8 mouse cellular contexts compared by ENCODE assay signal in genomic region chr16:4594814-4595526, GRCm38 (mm10). TPM values are rescaled to one million over a fixed set of nuclear protein-coding genes. Genes with fewer than 3 reads are reported as not detected.
A peak's percentile ranks its signal among the peaks of the same experiment; 100 is the strongest.
DNase-seq lines count a peak whose midpoint lies in the region; ATAC-seq and TF ChIP-seq lines count a peak whose summit lies in the region.

No protein-coding gene starts in this region.

- peak overlapping the region; percentile 91 for H3K4me2 ChIP-seq in kidney, embryonic 16.5 days (replicated peaks; ENCODE audit: low read depth, low read length)
- H3K4me2 ChIP-seq in embryonic facial prominence, embryonic 13.5 days: peak overlapping the region; percentile 99
- H3K4me2 ChIP-seq in midbrain, embryonic 13.5 days (replicated peaks): peak overlapping the region; percentile 94

- WGBS in kidney, embryonic 16.5 days: under 1% methylated on average over 31 of the region's 52 CpGs
- under 1% methylated on average over 39 of the region's 52 CpGs for WGBS in embryonic facial prominence, embryonic 13.5 days
- under 1% methylated on average over 51 of the region's 52 CpGs for WGBS in midbrain, embryonic 13.5 days

- no peaks in the 10 kb centered on the region for H3K79me2 ChIP-seq in MEL (ENCODE audit: control insufficient read depth, insufficient read depth, low read length, poor library complexity)

- DNase-seq in kidney, adult 8-10 months: no peak
- DNase-seq in MEL (ENCODE audit: low read depth, low spot score): no peak
- peak; percentile 61 for DNase-seq in induced T-regulatory cell, adult 2 months (ENCODE audit: low read depth)
- no peak for DNase-seq in adipocyte (ENCODE audit: low spot score)
- DNase-seq in frontal cortex, postnatal 25 days (ENCODE audit: low spot score in 2 of 2): no peak

- ATAC-seq in kidney, embryonic 16.5 days (ENCODE audit: low FRiP score, low TSS enrichment): peak; percentile 11; the same call in 1 of the 2 replicates
- peak; percentile 12; the same call in 1 of the 2 replicates for ATAC-seq in embryonic facial prominence, embryonic 13.5 days (ENCODE audit: insufficient number of reproducible peaks, insufficient read depth, low FRiP score, low TSS enrichment, low read depth)
- peak; percentile 53 for ATAC-seq in midbrain, embryonic 13.5 days

- TF ChIP-seq EP300 in MEL (IDR thresholded peaks at IDR 0.05; ENCODE audit: low read depth in 1 of 2, low read length in 2 of 2): no peak

- H3K27ac ChIP-seq in kidney, embryonic 16.5 days (ENCODE audit: low read length): peak overlapping the region; percentile 96
- H3K27ac ChIP-seq in MEL (ENCODE audit: control insufficient read depth, low read depth, low read length): no peak overlapping the region
- H3K27ac ChIP-seq in embryonic facial prominence, embryonic 13.5 days: peak overlapping the region; percentile 96
- H3K27ac ChIP-seq in midbrain, embryonic 13.5 days: peak overlapping the region; percentile 98

- no peaks in the 10 kb centered on the region for H3K27me3 ChIP-seq in kidney, embryonic 16.5 days (ENCODE audit: insufficient read depth, low read length)
- H3K27me3 ChIP-seq in MEL (ENCODE audit: control insufficient read depth in 1 of 2, insufficient read depth in 2 of 2, low read length in 2 of 2): 0 out of 4 replicates have a peak, but pooled peaks cover 0 to 3% of the 10 kb centered on the region in 2 experiments
- H3K27me3 ChIP-seq in embryonic facial prominence, embryonic 13.5 days: no peaks in the 10 kb centered on the region
- no peaks in the 10 kb centered on the region for H3K27me3 ChIP-seq in midbrain, embryonic 13.5 days

- H3K9me3 ChIP-seq in kidney, embryonic 16.5 days (ENCODE audit: low read length): no peaks in the 10 kb centered on the region
- no peaks in the 10 kb centered on the region for H3K9me3 ChIP-seq in MEL (replicated peaks; ENCODE audit: insufficient read depth, low read length)
- H3K9me3 ChIP-seq in embryonic facial prominence, embryonic 13.5 days: no peaks in the 10 kb centered on the region
- no peaks in the 10 kb centered on the region for H3K9me3 ChIP-seq in midbrain, embryonic 13.5 days

- H3K36me3 ChIP-seq in kidney, embryonic 16.5 days (ENCODE audit: insufficient read depth, low read length): peaks cover 10% of the 10 kb centered on the region
- H3K36me3 ChIP-seq in MEL (ENCODE audit: control insufficient read depth in 1 of 2, insufficient read depth in 2 of 2, low read length in 2 of 2): no peaks in the 10 kb centered on the region
- peaks cover 13% of the 10 kb centered on the region for H3K36me3 ChIP-seq in embryonic facial prominence, embryonic 13.5 days
- peaks cover 7% of the 10 kb centered on the region for H3K36me3 ChIP-seq in midbrain, embryonic 13.5 days

- peak overlapping the region; percentile 88 for H3K4me3 ChIP-seq in kidney, embryonic 16.5 days (ENCODE audit: low read length)
- peak overlapping the region; percentile 46 to 51 for H3K4me3 ChIP-seq in MEL (ENCODE audit: control insufficient read depth in 1 of 2, insufficient read depth in 1 of 2, low read depth in 2 of 2, low read length in 2 of 2)
- H3K4me3 ChIP-seq in embryonic facial prominence, embryonic 13.5 days: peak overlapping the region; percentile 89
- peak overlapping the region; percentile 83 for H3K4me3 ChIP-seq in midbrain, embryonic 13.5 days (replicated peaks)

- TF ChIP-seq RAD21 in MEL (IDR thresholded peaks at IDR 0.05; ENCODE audit: low read depth, low read length): no peak

- TF ChIP-seq CTCF in MEL (IDR thresholded peaks at IDR 0.05 in 2 of 3, conservative IDR thresholded peaks at IDR 0.05 in 1 of 3; ENCODE audit: control insufficient read depth in 1 of 3, insufficient read depth in 1 of 3, low read depth in 2 of 3, low read length in 3 of 3, poor library complexity in 1 of 3, severe bottlenecking in 1 of 3): no peak

- H3K4me1 ChIP-seq in kidney, embryonic 16.5 days (ENCODE audit: insufficient read depth, low read length): peaks cover 64% of the 10 kb centered on the region
- no peaks in the 10 kb centered on the region; a peak in 1 of 4 replicates for H3K4me1 ChIP-seq in MEL (ENCODE audit: control insufficient read depth in 1 of 2, insufficient read depth in 2 of 2, low read length in 2 of 2)
- H3K4me1 ChIP-seq in embryonic facial prominence, embryonic 13.5 days: peaks cover 69% of the 10 kb centered on the region
- H3K4me1 ChIP-seq in midbrain, embryonic 13.5 days (replicated peaks): peaks cover 71% of the 10 kb centered on the region

- TF ChIP-seq POLR2A in MEL (IDR thresholded peaks at IDR 0.05; ENCODE audit: control insufficient read depth in 1 of 2, insufficient read depth in 1 of 2, low read depth in 1 of 2, low read length in 2 of 2, poor library complexity in 1 of 2): 0 out of 4 replicates have a peak, but pooled peaks of 1 of the 2 experiments have one; percentile 3

- H3K9ac ChIP-seq in kidney, embryonic 16.5 days (replicated peaks; ENCODE audit: low read length): peak overlapping the region; percentile 96
- peak overlapping the region; percentile 61 for H3K9ac ChIP-seq in MEL (ENCODE audit: control insufficient read depth, low read depth, low read length, poor library complexity, severe bottlenecking)
- peak overlapping the region; percentile 95 for H3K9ac ChIP-seq in embryonic facial prominence, embryonic 13.5 days
- peak overlapping the region; percentile 95 for H3K9ac ChIP-seq in midbrain, embryonic 13.5 days (replicated peaks)

TF ChIP-seq in MEL, 35 proteins besides CTCF, POLR2A, EP300 and RAD21:
- TF ChIP-seq NRF1 (IDR thresholded peaks at IDR 0.05; ENCODE audit: insufficient read depth, low read depth, low read length, poor library complexity, severe bottlenecking) (no peak), MAFK (IDR thresholded peaks at IDR 0.05; ENCODE audit: borderline replicate concordance, low read depth, low read length) (no peak), MAZ (IDR thresholded peaks at IDR 0.05; ENCODE audit: low read depth, low read length) (0 out of 2 replicates have a peak, but pooled peaks have one; percentile 43)
TF ChIP-seq in MEL: peak in this region for 1.

RNA-seq across cellular contexts. Expression of gene Glis2, which starts 0.5 kb away (rescaled TPM):
- 43.6 and 53.6 TPM in 2 replicates for polyA plus RNA-seq in kidney, embryonic 16.5 days (2015; fragmentation: Nextera tagmentation; extraction: Ambion mirVana)
- total RNA-seq in MEL (2012; rRNA removed): 0.42 and 0.62 TPM in 2 replicates
- polyA plus RNA-seq in MEL (2012; ENCODE audit: insufficient read depth in 1 of 2, insufficient read length in 2 of 2, low read depth in 1 of 2, low replicate concordance in 2 of 2, missing spikeins in 1 of 2): 1 to 10 TPM in 1 of 2 experiments, not detected in 1; 5.0 TPM
- polyA plus RNA-seq in embryonic facial prominence, embryonic 13.5 days (2015; fragmentation: Nextera tagmentation; extraction: Ambion mirVana): 25.3 and 31.2 TPM in 2 replicates
- 20.0 and 26.3 TPM in 2 replicates for polyA plus RNA-seq in midbrain, embryonic 13.5 days (2015; fragmentation: Nextera tagmentation; extraction: Ambion mirVana)

RNA-seq across cellular contexts. Expression of gene Pam16, which starts 29.8 kb away (rescaled TPM):
- 67.8 and 80.4 TPM in 2 replicates for polyA plus RNA-seq in kidney, embryonic 16.5 days (2015; fragmentation: Nextera tagmentation; extraction: Ambion mirVana)
- 115 and 121 TPM in 2 replicates for total RNA-seq in MEL (2012; rRNA removed)
- 10 to 100 TPM in 1 of 2 experiments, not detected in 1; 13.6 TPM for polyA plus RNA-seq in MEL (2012; ENCODE audit: insufficient read depth in 1 of 2, insufficient read length in 2 of 2, low read depth in 1 of 2, low replicate concordance in 2 of 2, missing spikeins in 1 of 2)
- polyA plus RNA-seq in embryonic facial prominence, embryonic 13.5 days (2015; fragmentation: Nextera tagmentation; extraction: Ambion mirVana): 71.0 and 99.5 TPM in 2 replicates
- 153 and 155 TPM in 2 replicates for polyA plus RNA-seq in midbrain, embryonic 13.5 days (2015; fragmentation: Nextera tagmentation; extraction: Ambion mirVana)

RNA-seq across cellular contexts. Expression of gene Tfap4, which starts 35.3 kb away (rescaled TPM):
- 21.8 and 25.5 TPM in 2 replicates for polyA plus RNA-seq in kidney, embryonic 16.5 days (2015; fragmentation: Nextera tagmentation; extraction: Ambion mirVana)
- 26.2 and 26.3 TPM in 2 replicates for total RNA-seq in MEL (2012; rRNA removed)
- polyA plus RNA-seq in MEL (2012; ENCODE audit: insufficient read depth in 1 of 2, insufficient read length in 2 of 2, low read depth in 1 of 2, low replicate concordance in 2 of 2, missing spikeins in 1 of 2): 100 to 1,000 TPM in 1 of 2 experiments, 10 to 100 TPM in 1; 40.3 to 217 TPM
- 27.0 and 33.2 TPM in 2 replicates for polyA plus RNA-seq in embryonic facial prominence, embryonic 13.5 days (2015; fragmentation: Nextera tagmentation; extraction: Ambion mirVana)
- 10.5 and 11.2 TPM in 2 replicates for polyA plus RNA-seq in midbrain, embryonic 13.5 days (2015; fragmentation: Nextera tagmentation; extraction: Ambion mirVana)

RNA-seq across cellular contexts. Expression of gene Vasn, which starts 44.8 kb away (rescaled TPM):
- 26.8 TPM in 2 replicates for polyA plus RNA-seq in kidney, embryonic 16.5 days (2015; fragmentation: Nextera tagmentation; extraction: Ambion mirVana)
- 0.16 and 0.19 TPM in 2 replicates for total RNA-seq in MEL (2012; rRNA removed)
- 1 to 10 TPM in 1 of 2 experiments, not detected in 1; 3.1 TPM for polyA plus RNA-seq in MEL (2012; ENCODE audit: insufficient read depth in 1 of 2, insufficient read length in 2 of 2, low read depth in 1 of 2, low replicate concordance in 2 of 2, missing spikeins in 1 of 2)
- polyA plus RNA-seq in embryonic facial prominence, embryonic 13.5 days (2015; fragmentation: Nextera tagmentation; extraction: Ambion mirVana): 29.2 and 30.2 TPM in 2 replicates
- polyA plus RNA-seq in midbrain, embryonic 13.5 days (2015; fragmentation: Nextera tagmentation; extraction: Ambion mirVana): 3.2 and 4.6 TPM in 2 replicates

RNA-seq across cellular contexts. Expression of gene Dnaja3, which starts 44.8 kb away (rescaled TPM):
- 89.6 and 95.3 TPM in 2 replicates for polyA plus RNA-seq in kidney, embryonic 16.5 days (2015; fragmentation: Nextera tagmentation; extraction: Ambion mirVana)
- 90.7 and 94.3 TPM in 2 replicates for total RNA-seq in MEL (2012; rRNA removed)
- polyA plus RNA-seq in MEL (2012; ENCODE audit: insufficient read depth in 1 of 2, insufficient read length in 2 of 2, low read depth in 1 of 2, low replicate concordance in 2 of 2, missing spikeins in 1 of 2): 10 to 100 TPM in 1 of 2 experiments, not detected in 1; 91.8 TPM
- polyA plus RNA-seq in embryonic facial prominence, embryonic 13.5 days (2015; fragmentation: Nextera tagmentation; extraction: Ambion mirVana): 54.0 and 58.7 TPM in 2 replicates
- 50.5 and 54.3 TPM in 2 replicates for polyA plus RNA-seq in midbrain, embryonic 13.5 days (2015; fragmentation: Nextera tagmentation; extraction: Ambion mirVana)
